Mouse (Mus musculus) MEL (cell line): Measurements from ENCODE around the gene Gm17359. TPM values are rescaled to one million over a fixed set of nuclear protein-coding genes. Genes with fewer than 3 reads are reported as not detected.

Experiments used
- DNase-seq: peaks from one replicate; pipeline ENCODE4 v3.0.0; 2011; ENCODE audit warnings: low read depth, low spot score
- H3K27ac ChIP-seq: 2 replicates; pipeline ENCODE4 v1.5.1; 2012; ENCODE audit warnings: low read depth, mild to moderate bottlenecking, control low read depth, low read length, moderate library complexity; ENCODE audit not compliant: control insufficient read depth
- H3K27me3 ChIP-seq, 2 experiments: fragments of 150-350 bp in 1 of 2; sonication (generic) in 1 of 2; 2 replicates each; pipeline ENCODE4 v1.6.1; 2012; ENCODE audit warnings: low read length in 2 of 2, mild to moderate bottlenecking in 2 of 2, improper control_type of control experiment in 1 of 2, moderate library complexity in 1 of 2; ENCODE audit not compliant: insufficient read depth in 2 of 2, control insufficient read depth in 1 of 2
- H3K36me3 ChIP-seq, 2 experiments: 2 replicates each; pipeline ENCODE4 v1.6.1; 2012 to 2014; ENCODE audit warnings: low read length in 2 of 2, improper control_type of control experiment in 1 of 2, inconsistent platforms in 1 of 2, mild to moderate bottlenecking in 1 of 2; ENCODE audit not compliant: insufficient read depth in 2 of 2, control insufficient read depth in 1 of 2
- H3K4me1 ChIP-seq, 2 experiments: fragments of 150-350 bp in 1 of 2; sonication (generic) in 1 of 2; 2 replicates each; pipeline ENCODE4 v1.6.1; 2012; ENCODE audit warnings: low read length in 2 of 2, improper control_type of control experiment in 1 of 2, mild to moderate bottlenecking in 1 of 2; ENCODE audit not compliant: insufficient read depth in 2 of 2, control insufficient read depth in 1 of 2
- H3K4me3 ChIP-seq, 2 experiments: fragments of 150-350 bp in 1 of 2; sonication (generic) in 1 of 2; 2 replicates each; pipeline ENCODE4 v1.5.1; 2012; ENCODE audit warnings: low read depth in 2 of 2, low read length in 2 of 2, mild to moderate bottlenecking in 2 of 2, moderate library complexity in 2 of 2, control low read depth in 1 of 2, improper control_type of control experiment in 1 of 2; ENCODE audit not compliant: control insufficient read depth in 1 of 2, insufficient read depth in 1 of 2
- H3K79me2 ChIP-seq: 2 replicates; pipeline ENCODE4 v1.6.1; 2012; ENCODE audit warnings: mild to moderate bottlenecking, low read length, moderate library complexity; ENCODE audit not compliant: control insufficient read depth, poor library complexity, insufficient read depth
- H3K9ac ChIP-seq: 2 replicates; pipeline ENCODE4 v1.6.1; 2012; ENCODE audit warnings: low read depth, mild to moderate bottlenecking, control low read depth, low read length, moderate library complexity; ENCODE audit not compliant: control insufficient read depth, poor library complexity, severe bottlenecking
- H3K9me3 ChIP-seq: fragments of 150-350 bp; sonication (generic); replicated peaks from 2 replicates; pipeline ENCODE4 v1.6.1; 2012; ENCODE audit warnings: mild to moderate bottlenecking, low read length, improper control_type of control experiment, moderate library complexity; ENCODE audit not compliant: insufficient read depth
- BHLHE40 ChIP-seq: IDR thresholded peaks from 2 replicates; pipeline ENCODE4 v1.6.1; 2012; ENCODE audit warnings: low read depth, mild to moderate bottlenecking, inconsistent platforms, low read length, improper control_type of control experiment, borderline replicate concordance
- CHD1 ChIP-seq: IDR thresholded peaks from 2 replicates; pipeline ENCODE4 v1.6.1; 2012; ENCODE audit warnings: low read depth, mild to moderate bottlenecking, inconsistent platforms, low read length, improper control_type of control experiment
- CHD2 ChIP-seq: IDR thresholded peaks from 2 replicates; pipeline ENCODE4 v1.6.1; 2011; ENCODE audit warnings: low read length, improper control_type of control experiment
- E2F4 ChIP-seq: IDR thresholded peaks from 2 replicates; pipeline ENCODE4 v1.6.1; 2011; ENCODE audit warnings: low read depth, low read length, improper control_type of control experiment, borderline replicate concordance
- EP300 ChIP-seq, 2 experiments: IDR thresholded peaks; 2 replicates each; pipeline ENCODE4 v1.6.1; 2011; ENCODE audit warnings: improper control_type of control experiment in 2 of 2, low read length in 2 of 2, low read depth in 1 of 2, mild to moderate bottlenecking in 1 of 2
- ETS1 ChIP-seq: IDR thresholded peaks from 2 replicates; pipeline ENCODE4 v1.6.1; 2012; ENCODE audit warnings: low read depth, mild to moderate bottlenecking, inconsistent platforms, low read length, improper control_type of control experiment, moderate library complexity
- GATA1 ChIP-seq: IDR thresholded peaks from 2 replicates; pipeline ENCODE4 v1.6.1; 2011; ENCODE audit warnings: low read depth, low read length, improper control_type of control experiment
- HCFC1 ChIP-seq: IDR thresholded peaks from 2 replicates; pipeline ENCODE4 v1.6.1; 2012; ENCODE audit warnings: low read depth, mild to moderate bottlenecking, inconsistent platforms, low read length, improper control_type of control experiment, moderate library complexity
- JUND ChIP-seq: IDR thresholded peaks from 2 replicates; pipeline ENCODE4 v1.6.1; 2011; ENCODE audit warnings: low read depth, mild to moderate bottlenecking, improper control_type of control experiment, low read length
- KAT2A ChIP-seq: conservative IDR thresholded peaks from 2 replicates; pipeline ENCODE4 v1.6.1; 2012; ENCODE audit warnings: low read depth, low read length, improper control_type of control experiment, inconsistent platforms
- MAFK ChIP-seq: IDR thresholded peaks from 2 replicates; pipeline ENCODE4 v1.6.1; 2011; ENCODE audit warnings: low read depth, mild to moderate bottlenecking, low read length, improper control_type of control experiment, borderline replicate concordance
- MAX ChIP-seq: IDR thresholded peaks from 2 replicates; pipeline ENCODE4 v1.6.1; 2011; ENCODE audit warnings: low read length, improper control_type of control experiment
- MEF2A ChIP-seq: IDR thresholded peaks from 2 replicates; pipeline ENCODE4 v1.6.1; 2014; ENCODE audit warnings: low read depth, mild to moderate bottlenecking, inconsistent platforms, low read length, improper control_type of control experiment; ENCODE audit not compliant: poor library complexity, insufficient replicate concordance, severe bottlenecking; ENCODE audit errors: extremely low read depth
- MYB ChIP-seq: IDR thresholded peaks from 2 replicates; pipeline ENCODE4 v1.6.1; 2011; ENCODE audit warnings: mild to moderate bottlenecking, low read depth, low read length, improper control_type of control experiment
- MYC ChIP-seq: IDR thresholded peaks from 2 replicates; pipeline ENCODE4 v1.6.1; 2011; ENCODE audit warnings: low read depth, mild to moderate bottlenecking, low read length, improper control_type of control experiment, moderate library complexity
- NELFE ChIP-seq: IDR thresholded peaks from 2 replicates; pipeline ENCODE4 v1.6.1; 2011; ENCODE audit warnings: low read depth, low read length, improper control_type of control experiment
- NRF1 ChIP-seq: IDR thresholded peaks from 2 replicates; pipeline ENCODE4 v1.6.1; 2014; ENCODE audit warnings: low read depth, mild to moderate bottlenecking, inconsistent platforms, low read length, improper control_type of control experiment, moderate library complexity; ENCODE audit not compliant: poor library complexity, insufficient read depth, severe bottlenecking
- POLR2A ChIP-seq, 2 experiments: IDR thresholded peaks; 2 replicates each; pipeline ENCODE4 v1.6.1; 2011 to 2012; ENCODE audit warnings: low read length in 2 of 2, mild to moderate bottlenecking in 2 of 2, control low read depth in 1 of 2, improper control_type of control experiment in 1 of 2, low read depth in 1 of 2, moderate library complexity in 1 of 2; ENCODE audit not compliant: control insufficient read depth in 1 of 2, insufficient read depth in 1 of 2, poor library complexity in 1 of 2
- POLR2AphosphoS5 ChIP-seq: IDR thresholded peaks from 2 replicates; pipeline ENCODE4 v1.6.1; 2012; ENCODE audit warnings: low read depth, borderline replicate concordance, mild to moderate bottlenecking, inconsistent platforms, low read length, moderate library complexity, mixed read lengths
- RAD21 ChIP-seq: IDR thresholded peaks from 2 replicates; pipeline ENCODE4 v1.6.1; 2011; ENCODE audit warnings: mild to moderate bottlenecking, low read depth, low read length, improper control_type of control experiment
- TAL1 ChIP-seq: IDR thresholded peaks from 2 replicates; pipeline ENCODE4 v1.6.1; 2012; ENCODE audit warnings: mild to moderate bottlenecking, inconsistent platforms, low read length, moderate library complexity, mixed read lengths
- TBP ChIP-seq: IDR thresholded peaks from 2 replicates; pipeline ENCODE4 v1.8.0; 2011; ENCODE audit warnings: low read depth, low read length, improper control_type of control experiment
- USF1 ChIP-seq: IDR thresholded peaks from 2 replicates; pipeline ENCODE4 v1.6.1; 2014; ENCODE audit warnings: low read depth, mild to moderate bottlenecking, inconsistent platforms, low read length, improper control_type of control experiment, moderate library complexity
- USF2 ChIP-seq, 2 experiments: IDR thresholded peaks; 2 replicates each; pipeline ENCODE4 v1.6.1; 2011 to 2012; ENCODE audit warnings: improper control_type of control experiment in 2 of 2, low read length in 2 of 2, borderline replicate concordance in 1 of 2, inconsistent platforms in 1 of 2, low read depth in 1 of 2, mild to moderate bottlenecking in 1 of 2; ENCODE audit not compliant: insufficient read depth in 1 of 2
- ZC3H11A ChIP-seq: IDR thresholded peaks from 2 replicates; pipeline ENCODE4 v1.6.1; 2012; ENCODE audit warnings: low read depth, mild to moderate bottlenecking, inconsistent platforms, low read length, improper control_type of control experiment
- ZKSCAN1 ChIP-seq: IDR thresholded peaks from 2 replicates; pipeline ENCODE4 v1.6.1; 2012; ENCODE audit warnings: low read depth, mild to moderate bottlenecking, inconsistent platforms, low read length, improper control_type of control experiment, moderate library complexity
- ZMIZ1 ChIP-seq: IDR thresholded peaks from 2 replicates; pipeline ENCODE4 v1.6.1; 2012; ENCODE audit warnings: low read depth, mild to moderate bottlenecking, inconsistent platforms, low read length, improper control_type of control experiment, moderate library complexity
- ZNF384 ChIP-seq: IDR thresholded peaks from 2 replicates; pipeline ENCODE4 v1.6.1; 2012; ENCODE audit warnings: low read depth, mild to moderate bottlenecking, inconsistent platforms, low read length, improper control_type of control experiment
- polyA plus RNA-seq, 2 experiments: library from polyadenylated mRNA; stranded (reverse) in 1 of 2; unstranded in 1 of 2; fragments of >175 nt in 1 of 2; fragments of >200 nt in 1 of 2; gene quantifications; 2 replicates each; pipeline versions ENCODE4 v1.2.1 to v1.2.4; 2012; ENCODE audit warnings: low replicate concordance in 2 of 2, low read depth in 1 of 2; ENCODE audit not compliant: insufficient read length in 2 of 2, insufficient read depth in 1 of 2, missing spikeins in 1 of 2
- total RNA-seq: library from RNA; depleted of rRNA; stranded (reverse); fragments of 300-350 nt; gene quantifications from 2 replicates; pipeline ENCODE4 v1.2.3, GENCODE M21; 2012

Gene Gm17359
- total and polyA plus RNA-seq, 3 experiments, result 0.15 TPM; not detected in 2

GRCm38 (mm10) chr3:79484286-79485063 lies 148.0 kb downstream of the Gm17359 start:
- DNase-seq, result no peak
- TF ChIP-seq JUND (no peak), EP300 (IDR thresholded peaks at IDR 0.05; ENCODE audit: low read depth in 1 of 2, low read length in 2 of 2) (no peak), MYC (no peak), POLR2A (IDR thresholded peaks at IDR 0.05; ENCODE audit: control insufficient read depth in 1 of 2, insufficient read depth in 1 of 2, low read depth in 1 of 2, low read length in 2 of 2, poor library complexity in 1 of 2) (no peak), MEF2A (no peak), MAFK (no peak), TAL1 (no peak), POLR2AphosphoS5 (no peak), MYB (no peak), ZC3H11A (no peak), USF2 (IDR thresholded peaks at IDR 0.05; ENCODE audit: borderline replicate concordance in 1 of 2, insufficient read depth in 1 of 2, low read depth in 1 of 2, low read length in 2 of 2) (no peak), ZKSCAN1 (no peak), E2F4 (no peak), HCFC1 (no peak), NELFE (no peak), ZMIZ1 (no peak), ETS1 (no peak)
- Histone ChIP-seq H3K4me3 (no peak overlapping the region), H3K9ac (no peak overlapping the region), H3K27me3 (no peaks in the 10 kb centered on the region), H3K36me3 (peaks cover 0 to under 1% of the 10 kb centered on the region in 2 experiments; a peak in 3 of 4 replicates), H3K9me3 (no peaks in the 10 kb centered on the region), H3K4me1 (peaks cover 0 to 3% of the 10 kb centered on the region in 2 experiments; a peak in 1 of 4 replicates), H3K27ac (no peak overlapping the region), H3K79me2 (no peaks in the 10 kb centered on the region)

- Histone ChIP-seq H3K9ac (no peak overlapping the region), H3K36me3 (peaks cover 0 to 1% of the 10 kb centered on the region in 2 experiments; a peak in 2 of 4 replicates), H3K27me3 (no peaks in the 10 kb centered on the region), H3K9me3 (no peaks in the 10 kb centered on the region), H3K27ac (no peak overlapping the region), H3K4me1 (no peaks in the 10 kb centered on the region; a peak in 2 of 4 replicates), H3K79me2 (no peaks in the 10 kb centered on the region), H3K4me3 (no peak overlapping the region)
- DNase-seq, result peak; percentile 17
- no peak for TF ChIP-seq RAD21
- TF ChIP-seq USF1, result no peak
- TF ChIP-seq CHD1, result no peak
- TF ChIP-seq ZMIZ1, result no peak
- TF ChIP-seq CHD2, result no peak
- TF ChIP-seq MAX, result no peak
- no peak for TF ChIP-seq ZC3H11A
- no peak for TF ChIP-seq GATA1
- no peak for TF ChIP-seq TBP
- no peak for TF ChIP-seq BHLHE40
- TF ChIP-seq HCFC1, result no peak
- TF ChIP-seq MYB, result no peak
- TF ChIP-seq TAL1, result no peak
- TF ChIP-seq MEF2A, result no peak
- TF ChIP-seq ZNF384, result no peak
- TF ChIP-seq ZKSCAN1, result no peak
- no peak for TF ChIP-seq NRF1
- TF ChIP-seq MYC, result no peak
- no peak for TF ChIP-seq KAT2A
These were observed 151.6 kb downstream of the Gm17359 start for GRCm38 (mm10) chr3:79488025-79488424.
